Mouse (Mus musculus): ENCODE results near the gene Ostf1.

GRCm38 (mm10) chr19:18614337-18614736 lies 17.3 kb downstream of the Ostf1 start:
- TF ChIP-seq CTCF (IDR thresholded peaks at IDR 0.05; ENCODE audit: low read depth, low read length), result no peak
- TF ChIP-seq POLR2A (IDR thresholded peaks at IDR 0.05; ENCODE audit: borderline replicate concordance, low read depth, low read length), result no peak

All from bone marrow macrophage, adult 2 months (primary cell).